Comparison of ENCODE assay signal across 29 mouse cellular contexts in genomic region chr1:110012153-110012552, GRCm38 (mm10). TPM values are rescaled to one million over a fixed set of nuclear protein-coding genes. Genes with fewer than 3 reads are reported as not detected.
A peak's percentile ranks its signal among the peaks of the same experiment; 100 is the strongest.
DNase-seq lines count a peak whose midpoint lies in the region; ATAC-seq and TF ChIP-seq lines count a peak whose summit lies in the region.
"Had no signal": no experiment of that assay in that cellular context is flagged by ENCODE, and none has a peak within 500 bp of the region (broad histone marks: within the 10 kb centered on the region; RNA-seq: fewer than 3 reads in every experiment).

No protein-coding gene starts in this region.

- no peak overlapping the region for H3K4me2 ChIP-seq in stomach, postnatal 0 days (replicated peaks; ENCODE audit: low read depth)
- H3K4me2 ChIP-seq: embryonic facial prominence, embryonic 12.5 days; embryonic facial prominence, embryonic 15.5 days; heart, embryonic 12.5 days; heart, embryonic 15.5 days; hindbrain, embryonic 14.5 days; intestine, embryonic 15.5 days had no signal

- DNase-seq in cerebellum, adult 11-12 months, result peak; percentile 30
- DNase-seq in cerebellum, adult 11 months, result no peak
- peak; percentile 41 to 43 for DNase-seq in cerebellum, adult 18-20 months
- peak; percentile 38 for DNase-seq in cerebellum, adult 9-11 months
- DNase-seq in cerebellum, postnatal 36 days, result peak; percentile 14 to 37
- DNase-seq in stomach, postnatal 0 days (ENCODE audit: low spot score), result no peak
- no peak for DNase-seq in heart, postnatal 25 days (ENCODE audit: low spot score)
- DNase-seq: adrenal gland, adult 2 months; adrenal gland, postnatal 14 days; B cell, adult 2 months; forebrain, postnatal 0 days; gastrocnemius, adult 2 months; gastrocnemius, postnatal 25 days; heart, adult 18-20 months; heart, postnatal 10 days; heart, postnatal 4 days; kidney, adult 11 months; kidney, adult 8-10 months had no signal

- 83% methylated on average over 1 of the region's 1 CpGs for WGBS in stomach, postnatal 0 days

- no peak for ATAC-seq in stomach, postnatal 0 days (ENCODE audit: low FRiP score, low TSS enrichment)
- ATAC-seq: forebrain, embryonic 14.5 days; forebrain, postnatal 0 days; intestine, embryonic 15.5 days had no signal

- no peaks in the 10 kb centered on the region for H3K4me1 ChIP-seq in stomach, postnatal 0 days (replicated peaks; ENCODE audit: control insufficient read depth, insufficient read depth)
- H3K4me1 ChIP-seq: embryonic facial prominence, embryonic 12.5 days; embryonic facial prominence, embryonic 15.5 days; heart, embryonic 12.5 days; heart, embryonic 15.5 days; intestine, embryonic 15.5 days had no signal

- no peaks in the 10 kb centered on the region for H3K36me3 ChIP-seq in stomach, postnatal 0 days (ENCODE audit: control insufficient read depth, insufficient read depth, low read length)
- H3K36me3 ChIP-seq: embryonic facial prominence, embryonic 12.5 days; embryonic facial prominence, embryonic 15.5 days; G1E; heart, embryonic 12.5 days; heart, embryonic 15.5 days; intestine, embryonic 15.5 days had no signal

- H3K27me3 ChIP-seq in stomach, postnatal 0 days (ENCODE audit: control insufficient read depth, insufficient read depth, low read length), result no peaks in the 10 kb centered on the region
- H3K27me3 ChIP-seq: CH12.LX; embryonic facial prominence, embryonic 12.5 days; embryonic facial prominence, embryonic 15.5 days; heart, embryonic 12.5 days; heart, embryonic 15.5 days; intestine, embryonic 15.5 days had no signal

- no peak for TF ChIP-seq EP300 in stomach, postnatal 0 days (optimal IDR thresholded peaks at IDR 0.05)

- TF ChIP-seq CTCF in stomach, postnatal 0 days (IDR thresholded peaks at IDR 0.05; ENCODE audit: low read depth), result no peak

- H3K27ac ChIP-seq in stomach, postnatal 0 days (replicated peaks), result no peak overlapping the region
- H3K27ac ChIP-seq: embryonic facial prominence, embryonic 12.5 days; embryonic facial prominence, embryonic 15.5 days; gastrocnemius, adult 2 months; heart, embryonic 15.5 days; hindbrain, embryonic 14.5 days; intestine, embryonic 15.5 days had no signal

- no peaks in the 10 kb centered on the region for H3K9me3 ChIP-seq in stomach, postnatal 0 days (ENCODE audit: control insufficient read depth, low read length)
- H3K9me3 ChIP-seq: embryonic facial prominence, embryonic 12.5 days; embryonic facial prominence, embryonic 15.5 days; heart, embryonic 12.5 days; heart, embryonic 15.5 days; intestine, embryonic 15.5 days had no signal

- no peak overlapping the region for H3K4me3 ChIP-seq in stomach, postnatal 0 days (ENCODE audit: low read depth, low read length)
- H3K4me3 ChIP-seq: embryonic facial prominence, embryonic 12.5 days; embryonic facial prominence, embryonic 15.5 days; gastrocnemius, adult 2 months; heart, embryonic 12.5 days; heart, embryonic 15.5 days; intestine, embryonic 15.5 days had no signal

- no peak overlapping the region for H3K9ac ChIP-seq in stomach, postnatal 0 days (ENCODE audit: low read length)
- H3K9ac ChIP-seq: embryonic facial prominence, embryonic 12.5 days; embryonic facial prominence, embryonic 15.5 days; forebrain, postnatal 0 days; heart, embryonic 12.5 days; heart, embryonic 15.5 days; hindbrain, embryonic 14.5 days; intestine, embryonic 15.5 days had no signal

- intact Hi-C loops in heart, postnatal 25 days (cut with DNase I), result no loop called here

RNA-seq across cellular contexts. Expression of gene Cdh7, which starts 29.9 kb away (rescaled TPM):
- polyA plus RNA-seq in stomach, postnatal 0 days (2015; fragmentation: Nextera tagmentation; extraction: Ambion mirVana), result 0.05 and 0.08 TPM in 2 replicates
- not detected for total RNA-seq in heart, postnatal 25 days (2021)
- total RNA-seq: adrenal gland, postnatal 14 days; CH12.LX; common myeloid progenitor, adult 5-6 weeks; gastrocnemius, adult 2 months; gastrocnemius, postnatal 25 days; heart, adult 18-20 months; heart, postnatal 10 days; heart, postnatal 4 days had no signal
- polyA plus RNA-seq: adrenal gland, adult 2 months; G1E; gonadal fat pad, adult 2 months; heart, embryonic 15.5 days had no signal

Comparison
In these comparisons a context has a peak if more than half of its experiments do, and no peak if none do; other contexts are left out.
1. DNase-seq: peak in cerebellum, adult 11-12 months (single experiment), cerebellum, adult 18-20 months (2 of 2), cerebellum, adult 9-11 months (single experiment) and cerebellum, postnatal 36 days (2 of 2); none in cerebellum, adult 11 months (single experiment), stomach, postnatal 0 days (single experiment) and heart, postnatal 25 days (single experiment).